Mouse (Mus musculus) lung, embryonic 14.5 days (tissue): ENCODE results near the gene Snn. TPM values are rescaled to one million over a fixed set of nuclear protein-coding genes. Genes with fewer than 3 reads are reported as not detected.
A peak's percentile ranks its signal among the peaks of the same experiment; 100 is the strongest.

Source experiments
- ATAC-seq: fragments of 200-750 bp; cut with Nextera tagmentation; 2 replicates; pipeline ENCODE4 v1.8.0; 2017; ENCODE audit warnings: mild to moderate bottlenecking, moderate TSS enrichment, moderate library complexity; ENCODE audit not compliant: insufficient read depth
- DNase-seq: peaks from one replicate; pipeline ENCODE4 v3.0.0-alpha.2; 2015
- H3K27ac ChIP-seq: fragments of 300-500 bp; sonication (generic); 2 replicates; pipeline ENCODE4 v1.5.1; 2014; ENCODE audit warnings: low read depth, mild to moderate bottlenecking, moderate library complexity
- H3K27me3 ChIP-seq: fragments of 300-500 bp; sonication (generic); 2 replicates; pipeline ENCODE4 v1.6.1; 2014; ENCODE audit warnings: low read length, control low read depth; ENCODE audit not compliant: insufficient read depth
- H3K36me3 ChIP-seq: fragments of 300-500 bp; sonication (generic); 2 replicates; pipeline ENCODE4 v1.6.1; 2014; ENCODE audit warnings: control low read depth; ENCODE audit not compliant: insufficient read depth
- H3K4me1 ChIP-seq: fragments of 300-500 bp; sonication (generic); 2 replicates; pipeline ENCODE4 v1.6.1; 2014; ENCODE audit warnings: antibody characterized with exemption, control low read depth; ENCODE audit not compliant: insufficient read depth
- H3K4me2 ChIP-seq: fragments of 300-500 bp; sonication (generic); 2 replicates; pipeline ENCODE4 v1.6.1; 2014; ENCODE audit warnings: mild to moderate bottlenecking
- H3K4me3 ChIP-seq: fragments of 300-500 bp; sonication (generic); 2 replicates; pipeline ENCODE4 v1.5.1; 2014; ENCODE audit warnings: low read depth, low read length
- H3K9ac ChIP-seq: fragments of 300-500 bp; sonication (generic); 2 replicates; pipeline ENCODE4 v1.6.1; 2014
- H3K9me3 ChIP-seq: fragments of 300-500 bp; sonication (generic); 2 replicates; pipeline ENCODE4 v1.6.1; 2016; ENCODE audit warnings: low read depth, low read length, control low read depth
- CTCF ChIP-seq: IDR thresholded peaks from 2 replicates; pipeline ENCODE4 v1.5.1; 2016; ENCODE audit warnings: antibody characterized with exemption, low read depth
- WGBS: fragments of 180-500 bp; shearing (Covaris S2); extraction: QIAGEN DNeasy Blood & Tissue Kit; methylation state at CpG from one replicate; pipeline ENCODE4 v1.1.7; 2014; 5-methylcytosine and 5-hydroxymethylcytosine counted together
- polyA plus RNA-seq: library from polyadenylated mRNA; unstranded; fragments of >200 nt; fragmentation: Nextera tagmentation; extraction: Ambion mirVana; gene quantifications from 2 replicates; pipeline ENCODE4 v1.2.1, GENCODE M21; 2014

Gene Snn
- polyA plus RNA-seq, 1 experiment from 2014 or later = 57.7 TPM

DNA sequence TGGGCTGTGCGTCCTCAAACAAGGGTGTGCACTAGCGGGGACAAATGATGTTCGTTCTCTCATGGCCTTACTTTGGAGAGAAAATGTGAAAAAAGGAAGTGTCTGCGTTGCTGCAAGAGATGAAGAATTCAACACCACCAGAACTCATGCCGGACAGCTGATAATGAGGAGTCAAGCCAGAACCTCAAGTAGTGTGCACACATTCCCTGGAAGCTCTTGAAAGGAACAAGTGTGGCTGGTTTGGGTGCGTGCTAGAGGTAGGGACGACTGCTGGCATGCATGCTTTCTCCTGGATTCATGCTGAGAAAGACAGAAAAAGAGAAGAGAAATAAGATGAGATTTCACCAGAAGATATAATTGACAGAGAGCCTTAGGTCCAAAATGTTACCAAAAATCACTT is 13.6 kb upstream of the Snn start:
- DNase-seq (peak; percentile 55), ATAC-seq (no peak; the same call in 1 of the 2 replicates)
- Histone ChIP-seq H3K36me3 (no peaks in the 10 kb centered on the region), H3K9me3 (no peaks in the 10 kb centered on the region), H3K27me3 (no peaks in the 10 kb centered on the region), H3K4me3 (no peak overlapping the region), H3K9ac (no peak overlapping the region), H3K27ac (no peak overlapping the region), H3K4me1 (no peaks in the 10 kb centered on the region), H3K4me2 (peak overlapping the region; percentile 31)
- WGBS = 56% methylated on average over 7 of the region's 7 CpGs
- TF ChIP-seq CTCF = no peak

DNA sequence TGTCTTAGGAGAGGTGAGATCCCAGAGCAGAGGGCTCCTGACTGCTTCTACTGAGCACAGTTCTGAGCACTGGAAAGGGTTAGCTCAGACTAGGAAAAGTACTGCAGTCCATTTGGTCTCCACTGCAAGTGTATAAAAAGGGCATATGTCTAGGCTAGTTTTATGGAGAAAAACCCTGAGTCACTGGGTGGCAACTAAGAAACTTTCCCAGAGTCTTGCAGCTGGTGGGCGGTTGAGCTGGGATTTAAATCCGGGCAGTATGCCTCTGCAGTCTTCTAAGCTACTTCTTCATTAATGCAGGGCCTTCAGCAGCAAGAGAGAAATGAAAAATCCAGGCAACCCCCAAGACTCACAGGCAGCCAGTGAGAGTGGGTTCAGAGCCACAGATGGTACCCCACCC is 10.5 kb upstream of the Snn start:
- Histone ChIP-seq H3K27ac (no peak overlapping the region), H3K27me3 (no peaks in the 10 kb centered on the region), H3K4me2 (no peak overlapping the region), H3K9ac (no peak overlapping the region), H3K4me1 (no peaks in the 10 kb centered on the region), H3K4me3 (no peak overlapping the region), H3K9me3 (no peaks in the 10 kb centered on the region), H3K36me3 (no peaks in the 10 kb centered on the region)
- DNase-seq (no peak), ATAC-seq (no peak)
- 77% methylated on average over 2 of the region's 2 CpGs for WGBS
- TF ChIP-seq CTCF = no peak

DNA sequence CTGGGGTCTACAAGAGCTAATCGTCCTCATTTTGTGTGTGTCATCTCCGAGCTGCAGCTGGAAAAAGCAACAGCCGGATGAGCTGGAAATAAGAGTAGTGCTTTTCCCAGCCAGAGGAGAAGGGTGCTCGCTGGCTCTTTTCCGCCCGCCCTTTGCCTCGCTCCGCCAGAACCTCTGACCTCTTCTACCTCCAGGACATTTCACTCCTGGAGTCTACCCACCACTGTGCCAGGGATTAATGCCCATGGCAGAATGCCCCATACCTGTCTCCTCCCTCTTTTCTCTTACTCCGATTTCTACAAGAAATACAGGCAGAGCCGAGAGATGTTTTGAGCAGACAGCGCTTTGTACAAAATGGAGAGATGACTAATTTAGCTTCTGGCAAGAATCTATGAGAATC is 9.6 kb upstream of the Snn start:
- Histone ChIP-seq H3K4me1 (no peaks in the 10 kb centered on the region), H3K4me2 (no peak overlapping the region), H3K9me3 (no peaks in the 10 kb centered on the region), H3K36me3 (no peaks in the 10 kb centered on the region), H3K27ac (no peak overlapping the region), H3K4me3 (no peak overlapping the region), H3K9ac (no peak overlapping the region), H3K27me3 (no peaks in the 10 kb centered on the region)
- ATAC-seq (no peak), DNase-seq (no peak)
- TF ChIP-seq CTCF = no peak
- WGBS = 87% methylated on average over 11 of the region's 11 CpGs

DNA sequence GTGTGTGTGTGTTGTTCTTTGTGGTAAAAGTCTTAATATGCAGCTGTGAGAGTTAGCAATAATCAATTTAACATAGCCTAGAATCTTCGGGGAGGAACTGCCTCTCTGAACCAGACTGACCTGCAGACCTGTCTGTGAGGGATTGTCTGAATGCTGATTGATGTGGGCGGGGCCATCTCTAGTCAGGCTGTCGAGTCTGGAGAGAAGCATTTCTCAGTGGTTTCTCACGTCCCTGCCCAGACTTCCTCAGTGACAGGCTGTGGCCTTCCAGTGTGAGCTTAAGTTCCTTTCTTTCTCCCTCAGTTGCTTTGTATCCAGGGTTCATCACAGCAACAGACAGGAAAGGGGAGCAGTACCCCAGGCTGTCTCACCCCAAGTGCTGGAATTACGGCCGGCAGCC is 6.3 kb upstream of the Snn start:
- ATAC-seq = no peak
- Histone ChIP-seq H3K36me3 (no peaks in the 10 kb centered on the region), H3K4me2 (no peak overlapping the region), H3K9ac (no peak overlapping the region), H3K4me1 (no peaks in the 10 kb centered on the region), H3K27ac (no peak overlapping the region), H3K9me3 (no peaks in the 10 kb centered on the region), H3K4me3 (no peak overlapping the region), H3K27me3 (no peaks in the 10 kb centered on the region)
- WGBS = 57% methylated on average over 6 of the region's 6 CpGs
- TF ChIP-seq CTCF = no peak
- peak; percentile 22 for DNase-seq

DNA sequence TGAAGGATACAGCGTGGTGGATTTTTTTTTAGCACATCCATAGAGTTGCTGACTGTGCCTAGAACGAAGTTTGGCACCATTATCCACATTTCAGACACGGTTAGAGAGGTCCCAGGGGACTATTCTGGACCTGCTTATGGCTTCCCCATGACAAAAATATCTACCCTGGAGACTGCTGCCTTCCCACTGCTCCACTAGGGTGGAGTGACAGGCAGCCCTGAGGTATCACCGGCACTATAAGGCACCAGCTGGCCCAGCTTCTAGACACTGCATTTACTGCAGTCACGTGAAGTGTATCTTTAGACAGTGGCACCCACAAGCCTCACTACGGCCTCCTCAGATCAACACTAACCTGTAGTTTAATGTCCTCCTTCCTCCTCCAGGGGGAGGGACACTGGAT is 5.9 kb upstream of the Snn start:
- Histone ChIP-seq H3K27ac (no peak overlapping the region), H3K36me3 (no peaks in the 10 kb centered on the region), H3K4me3 (no peak overlapping the region), H3K9me3 (no peaks in the 10 kb centered on the region), H3K4me1 (no peaks in the 10 kb centered on the region), H3K4me2 (no peak overlapping the region), H3K27me3 (no peaks in the 10 kb centered on the region), H3K9ac (no peak overlapping the region)
- TF ChIP-seq CTCF = no peak
- peak; percentile 15 for DNase-seq
- ATAC-seq = peak; percentile 25; the same call in 1 of the 2 replicates
- WGBS = 60% methylated on average over 6 of the region's 6 CpGs

DNA sequence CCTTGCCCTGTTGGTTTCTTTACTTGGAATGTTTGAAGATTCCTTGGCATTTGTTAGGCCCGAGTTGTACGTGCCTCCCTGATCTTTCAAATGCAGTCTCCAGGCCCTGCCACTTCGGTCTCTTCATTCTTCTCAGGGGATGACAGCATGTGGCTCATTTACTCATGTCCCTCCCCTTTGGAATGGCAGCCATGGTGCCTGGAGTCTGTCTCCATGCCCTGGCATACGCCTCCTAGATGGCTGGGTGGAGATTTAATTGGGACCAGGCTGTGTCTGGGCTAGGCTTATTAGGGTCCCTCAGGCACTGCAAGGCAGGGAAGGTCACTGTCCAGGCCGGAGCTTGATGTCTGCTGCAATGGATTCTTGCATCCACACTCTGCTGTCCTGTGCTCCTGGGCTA is 4.8 kb upstream of the Snn start:
- no peak for TF ChIP-seq CTCF
- Histone ChIP-seq H3K9me3 (no peaks in the 10 kb centered on the region), H3K4me2 (no peak overlapping the region), H3K36me3 (no peaks in the 10 kb centered on the region), H3K27me3 (no peaks in the 10 kb centered on the region), H3K4me3 (no peak overlapping the region), H3K27ac (no peak overlapping the region), H3K9ac (no peak overlapping the region), H3K4me1 (no peaks in the 10 kb centered on the region)
- DNase-seq (no peak), ATAC-seq (no peak)
- 74% methylated on average over 5 of the region's 5 CpGs for WGBS

DNA sequence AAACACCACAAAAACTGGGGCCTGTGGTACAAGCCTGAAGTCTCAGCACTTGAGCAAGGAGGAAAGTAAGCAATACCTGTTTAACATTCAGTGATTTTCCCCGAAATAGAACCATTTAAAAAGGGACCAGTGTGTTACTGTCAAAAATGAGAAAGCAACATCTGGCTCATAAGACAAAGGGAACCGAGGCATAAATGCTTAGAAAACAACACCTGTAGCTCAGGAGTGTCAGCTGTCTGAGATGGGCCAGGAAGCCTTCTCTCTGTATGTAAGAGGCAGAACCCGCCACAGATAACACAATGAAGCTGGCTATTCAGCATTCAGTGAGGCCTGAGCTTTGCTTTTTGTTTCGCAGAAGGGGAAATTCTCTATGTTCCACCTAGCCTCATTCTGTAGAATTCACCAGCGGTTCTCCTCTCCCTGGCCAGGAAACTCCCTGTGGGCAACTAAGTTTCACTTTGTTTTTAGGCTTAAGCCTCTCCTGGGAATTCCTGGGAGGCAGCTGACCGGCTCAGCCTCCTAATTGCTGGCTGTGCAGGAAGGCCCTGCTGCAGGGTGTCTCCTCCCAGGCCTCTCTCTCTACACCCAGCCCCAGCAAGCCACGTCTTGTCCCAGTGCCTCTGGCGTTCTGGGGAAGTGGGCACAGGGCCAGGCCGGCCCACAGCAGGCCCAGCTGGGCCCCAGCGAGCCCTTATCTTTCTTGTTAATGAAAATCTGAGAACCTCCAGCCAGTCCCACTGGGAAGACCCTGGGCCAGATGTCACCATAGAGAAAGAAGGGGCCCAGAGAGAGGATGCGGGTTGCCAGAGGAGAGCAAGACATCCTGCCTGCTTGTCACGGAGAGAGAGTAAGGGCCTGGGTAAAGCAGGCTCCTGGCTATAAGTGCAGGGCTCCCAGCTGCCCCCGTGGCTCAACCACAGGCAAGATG is 2.3 kb downstream of the Snn start:
- Histone ChIP-seq H3K4me3 (no peak overlapping the region), H3K4me1 (peaks cover 26% of the 10 kb centered on the region), H3K27me3 (no peaks in the 10 kb centered on the region), H3K27ac (peak overlapping the region; percentile 93), H3K36me3 (no peaks in the 10 kb centered on the region), H3K9ac (peak overlapping the region; percentile 34), H3K9me3 (no peaks in the 10 kb centered on the region), H3K4me2 (peak overlapping the region; percentile 37)
- ATAC-seq = peak; percentile 78
- no peak for TF ChIP-seq CTCF
- 24% methylated on average over 13 of the region's 13 CpGs for WGBS
- peak; percentile 93 for DNase-seq
